ENCODE assay signal across 11 mouse cellular contexts in genomic region chr8:13482101-13482801, GRCm38 (mm10). TPM values are rescaled to one million over a fixed set of nuclear protein-coding genes. Genes with fewer than 3 reads are reported as not detected.
A peak's percentile ranks its signal among the peaks of the same experiment; 100 is the strongest.
DNase-seq lines count a peak whose midpoint lies in the region; ATAC-seq and TF ChIP-seq lines count a peak whose summit lies in the region.
"Had no signal": no experiment of that assay in that cellular context is flagged by ENCODE, and none has a peak within 500 bp of the region (broad histone marks: within the 10 kb centered on the region; RNA-seq: fewer than 3 reads in every experiment).

No protein-coding gene starts in this region.

- H3K9me3 ChIP-seq in midbrain, postnatal 0 days (ENCODE audit: low read length) = no peaks in the 10 kb centered on the region
- no peaks in the 10 kb centered on the region for H3K9me3 ChIP-seq in midbrain, embryonic 14.5 days (ENCODE audit: control insufficient read depth, low read length)
- no peaks in the 10 kb centered on the region for H3K9me3 ChIP-seq in hindbrain, embryonic 11.5 days (ENCODE audit: control insufficient read depth, low read length)
- H3K9me3 ChIP-seq: embryonic facial prominence, embryonic 10.5 days; forebrain, embryonic 12.5 days; neural tube, embryonic 15.5 days had no signal

- no peak overlapping the region for H3K4me2 ChIP-seq in midbrain, postnatal 0 days (ENCODE audit: low read depth, low read length, poor library complexity, severe bottlenecking)
- no peak overlapping the region for H3K4me2 ChIP-seq in midbrain, embryonic 14.5 days (ENCODE audit: low read length)
- H3K4me2 ChIP-seq in hindbrain, embryonic 11.5 days (replicated peaks; ENCODE audit: low read depth, low read length) = no peak overlapping the region
- H3K4me2 ChIP-seq: forebrain, embryonic 12.5 days; neural tube, embryonic 15.5 days had no signal

- no peaks in the 10 kb centered on the region for H3K27me3 ChIP-seq in midbrain, postnatal 0 days (ENCODE audit: insufficient read depth, low read length)
- no peaks in the 10 kb centered on the region for H3K27me3 ChIP-seq in midbrain, embryonic 14.5 days (ENCODE audit: control insufficient read depth, insufficient read depth, low read length)
- H3K27me3 ChIP-seq in hindbrain, embryonic 11.5 days (ENCODE audit: control insufficient read depth, insufficient read depth, low read length) = no peaks in the 10 kb centered on the region
- H3K27me3 ChIP-seq: forebrain, embryonic 12.5 days; neural tube, embryonic 15.5 days had no signal

- ATAC-seq in midbrain, postnatal 0 days (ENCODE audit: low FRiP score) = no peak
- no peak for ATAC-seq in midbrain, embryonic 14.5 days (ENCODE audit: low FRiP score, low TSS enrichment)
- ATAC-seq in hindbrain, embryonic 11.5 days (ENCODE audit: low FRiP score) = no peak

- no peaks in the 10 kb centered on the region for H3K4me1 ChIP-seq in midbrain, postnatal 0 days (ENCODE audit: insufficient read depth, low read length)
- H3K4me1 ChIP-seq in midbrain, embryonic 14.5 days (ENCODE audit: control insufficient read depth, insufficient read depth, low read length) = no peaks in the 10 kb centered on the region
- H3K4me1 ChIP-seq in hindbrain, embryonic 11.5 days (replicated peaks; ENCODE audit: control insufficient read depth, insufficient read depth, low read length) = no peaks in the 10 kb centered on the region
- H3K4me1 ChIP-seq: embryonic facial prominence, embryonic 10.5 days; forebrain, embryonic 12.5 days; neural tube, embryonic 15.5 days had no signal

- H3K4me3 ChIP-seq in midbrain, postnatal 0 days (ENCODE audit: low read depth, low read length) = no peak overlapping the region
- H3K4me3 ChIP-seq in midbrain, embryonic 14.5 days (replicated peaks; ENCODE audit: low read depth, low read length) = no peak overlapping the region
- H3K4me3 ChIP-seq in hindbrain, embryonic 11.5 days (ENCODE audit: low read depth, low read length) = no peak overlapping the region
- H3K4me3 ChIP-seq: embryonic facial prominence, embryonic 10.5 days; forebrain, embryonic 12.5 days; neural tube, embryonic 15.5 days had no signal

- no peak overlapping the region for H3K9ac ChIP-seq in midbrain, postnatal 0 days (replicated peaks; ENCODE audit: low read length, poor library complexity, severe bottlenecking)
- H3K9ac ChIP-seq in midbrain, embryonic 14.5 days (replicated peaks; ENCODE audit: low read length) = no peak overlapping the region
- no peak overlapping the region for H3K9ac ChIP-seq in hindbrain, embryonic 11.5 days (ENCODE audit: low read depth, low read length)
- H3K9ac ChIP-seq: forebrain, embryonic 12.5 days; neural tube, embryonic 15.5 days had no signal

- DNase-seq in cerebellum, adult 9-10 months = peak; percentile 45
- no peak for DNase-seq in cerebellum, adult 11 months
- peak; percentile 50 for DNase-seq in midbrain, postnatal 0 days (ENCODE audit: low spot score)
- DNase-seq in midbrain, embryonic 14.5 days = no peak
- DNase-seq in kidney, adult 18-20 months = peak; percentile 72
- peak; percentile 36 for DNase-seq in skeletal muscle tissue, adult 2 months (ENCODE audit: low read depth, low spot score)
- no peak for DNase-seq in layer of hippocampus, postnatal 14 days (ENCODE audit: low spot score in 2 of 2)
- DNase-seq in hindbrain, embryonic 11.5 days (ENCODE audit: low spot score) = no peak

- no peak for TF ChIP-seq CTCF in midbrain, postnatal 0 days (IDR thresholded peaks at IDR 0.05)

- peaks cover 34% of the 10 kb centered on the region for H3K36me3 ChIP-seq in midbrain, postnatal 0 days (ENCODE audit: insufficient read depth, low read length)
- no peaks in the 10 kb centered on the region for H3K36me3 ChIP-seq in midbrain, embryonic 14.5 days (ENCODE audit: control insufficient read depth, insufficient read depth, low read length)
- no peaks in the 10 kb centered on the region for H3K36me3 ChIP-seq in hindbrain, embryonic 11.5 days (ENCODE audit: control insufficient read depth, insufficient read depth, low read length)
- H3K36me3 ChIP-seq: embryonic facial prominence, embryonic 10.5 days; forebrain, embryonic 12.5 days had no signal

- WGBS in midbrain, postnatal 0 days = 73% methylated on average over 2 of the region's 2 CpGs
- 76% methylated on average over 2 of the region's 2 CpGs for WGBS in midbrain, embryonic 14.5 days
- WGBS in hindbrain, embryonic 11.5 days = 75% methylated on average over 2 of the region's 2 CpGs

- H3K27ac ChIP-seq in midbrain, postnatal 0 days (ENCODE audit: low read depth, low read length) = no peak overlapping the region
- H3K27ac ChIP-seq in midbrain, embryonic 14.5 days (replicated peaks; ENCODE audit: low read depth, low read length) = no peak overlapping the region
- no peak overlapping the region for H3K27ac ChIP-seq in hindbrain, embryonic 11.5 days (ENCODE audit: low read depth, low read length)
- H3K27ac ChIP-seq: embryonic facial prominence, embryonic 10.5 days; forebrain, embryonic 12.5 days; neural tube, embryonic 15.5 days had no signal

RNA-seq across cellular contexts. Expression of gene Gas6, which starts 12.0 kb away (rescaled TPM):
- 73.6 and 91.0 TPM in 2 replicates for total RNA-seq in midbrain, postnatal 0 days (2014; rRNA removed)
- polyA plus RNA-seq in midbrain, postnatal 0 days (2015; fragmentation: Nextera tagmentation; extraction: Ambion mirVana) = 63.0 and 67.8 TPM in 2 replicates
- polyA plus RNA-seq in midbrain, embryonic 14.5 days (2014; fragmentation: Nextera tagmentation; extraction: Ambion mirVana) = 17.7 and 19.2 TPM in 2 replicates
- total RNA-seq in layer of hippocampus, postnatal 14 days (2021) = 100 to 1,000 TPM; 104 to 115 TPM
- 5.9 and 9.8 TPM in 2 replicates for polyA plus RNA-seq in hindbrain, embryonic 11.5 days (2014; fragmentation: Nextera tagmentation; extraction: Ambion mirVana)

RNA-seq across cellular contexts. Expression of gene Tmem255b, which starts 47.3 kb away (rescaled TPM):
- total RNA-seq in midbrain, postnatal 0 days (2014; rRNA removed) = 1.1 and 2.2 TPM in 2 replicates
- 1.6 and 1.8 TPM in 2 replicates for polyA plus RNA-seq in midbrain, postnatal 0 days (2015; fragmentation: Nextera tagmentation; extraction: Ambion mirVana)
- polyA plus RNA-seq in midbrain, embryonic 14.5 days (2014; fragmentation: Nextera tagmentation; extraction: Ambion mirVana) = 0.29 TPM in 1 of 2 replicates, not detected in the other
- total RNA-seq in layer of hippocampus, postnatal 14 days (2021) = 1 to 10 TPM; 7.3 to 8.4 TPM
- not detected in 2 replicates for polyA plus RNA-seq in hindbrain, embryonic 11.5 days (2014; fragmentation: Nextera tagmentation; extraction: Ambion mirVana)

Comparison
In these comparisons a context has a peak if more than half of its experiments do, and no peak if none do; other contexts are left out.
1. DNase-seq: peak in cerebellum, adult 9-10 months (single experiment), midbrain, postnatal 0 days (single experiment), kidney, adult 18-20 months (single experiment) and skeletal muscle tissue, adult 2 months (single experiment); none in cerebellum, adult 11 months (single experiment), midbrain, embryonic 14.5 days (single experiment), layer of hippocampus, postnatal 14 days (0 of 2) and hindbrain, embryonic 11.5 days (single experiment).